Mouse (Mus musculus) lung, embryonic 16.5 days (tissue): ENCODE data around the gene Chrd. TPM values are rescaled to one million over a fixed set of nuclear protein-coding genes. Genes with fewer than 3 reads are reported as not detected.

Experiments
- ATAC-seq: fragments of 200-750 bp; cut with Nextera tagmentation; 2 replicates; pipeline ENCODE4 v1.8.0; 2017; ENCODE audit warnings: low read depth, mild to moderate bottlenecking, moderate library complexity
- H3K27ac ChIP-seq: fragments of 300-500 bp; sonication (generic); 2 replicates; pipeline ENCODE4 v1.5.1; 2014; ENCODE audit warnings: mild to moderate bottlenecking, control low read depth, low read length
- H3K27me3 ChIP-seq: fragments of 300-500 bp; sonication (generic); 2 replicates; pipeline ENCODE4 v1.6.1; 2014; ENCODE audit warnings: low read depth, low read length, mixed read lengths; ENCODE audit not compliant: control insufficient read depth, insufficient read depth
- H3K36me3 ChIP-seq: fragments of 300-500 bp; sonication (generic); 2 replicates; pipeline ENCODE4 v1.6.1; 2014; ENCODE audit warnings: low read length; ENCODE audit not compliant: control insufficient read depth, insufficient read depth
- H3K4me1 ChIP-seq: fragments of 300-500 bp; sonication (generic); replicated peaks from 2 replicates; pipeline ENCODE4 v1.6.1; 2014; ENCODE audit warnings: low read length, mixed read lengths; ENCODE audit not compliant: control insufficient read depth, insufficient read depth
- H3K4me2 ChIP-seq: fragments of 300-500 bp; sonication (generic); 2 replicates; pipeline ENCODE4 v1.6.1; 2014; ENCODE audit warnings: low read depth, low read length, control low read depth
- H3K4me3 ChIP-seq: fragments of 300-500 bp; sonication (generic); 2 replicates; pipeline ENCODE4 v1.5.1; 2014; ENCODE audit warnings: mild to moderate bottlenecking, low read length, control low read depth
- H3K9ac ChIP-seq: fragments of 300-500 bp; sonication (generic); 2 replicates; pipeline ENCODE4 v1.6.1; 2014; ENCODE audit warnings: low read length, control low read depth
- H3K9me3 ChIP-seq: fragments of 300-500 bp; sonication (generic); 2 replicates; pipeline ENCODE4 v1.6.1; 2016; ENCODE audit warnings: low read length; ENCODE audit not compliant: control insufficient read depth
- WGBS: fragments of 180-500 bp; shearing (Covaris S2); extraction: QIAGEN DNeasy Blood & Tissue Kit; methylation state at CpG from one replicate; pipeline ENCODE4 v1.1.7; 2014; 5-methylcytosine and 5-hydroxymethylcytosine counted together
- polyA plus RNA-seq: library from polyadenylated mRNA; unstranded; fragments of >200 nt; fragmentation: Nextera tagmentation; extraction: Ambion mirVana; gene quantifications from 2 replicates; pipeline ENCODE4 v1.2.1, GENCODE M21; 2015

The Chrd gene
- polyA plus RNA-seq, 1 experiment from 2014 or later, result 3.3 TPM

- no peak overlapping the region for H3K9ac ChIP-seq
- H3K9me3 ChIP-seq, result no peaks in the 10 kb centered on the region
- no peak overlapping the region for H3K4me3 ChIP-seq
- 57% methylated on average over 4 of the region's 4 CpGs for WGBS
- no peaks in the 10 kb centered on the region; the same call in 1 of the 2 replicates for H3K4me1 ChIP-seq
- no peaks in the 10 kb centered on the region for H3K27me3 ChIP-seq
- H3K36me3 ChIP-seq, result no peaks in the 10 kb centered on the region
- no peak overlapping the region for H3K27ac ChIP-seq
- no peak for ATAC-seq
- no peak overlapping the region for H3K4me2 ChIP-seq
These were observed 48.2 kb downstream of the Chrd start for GRCm38 (mm10) chr16:20781101-20781630.

- ATAC-seq, result no peak
These were observed 51.0 kb downstream of the Chrd start for GRCm38 (mm10) chr16:20783891-20784290.

GRCm38 (mm10) chr16:20784754-20785153 is 51.8 kb downstream of the Chrd start:
- Histone ChIP-seq H3K4me2 (no peak overlapping the region), H3K9ac (no peak overlapping the region), H3K4me1 (no peaks in the 10 kb centered on the region; the same call in 1 of the 2 replicates), H3K4me3 (no peak overlapping the region), H3K27me3 (no peaks in the 10 kb centered on the region), H3K27ac (no peak overlapping the region), H3K36me3 (no peaks in the 10 kb centered on the region), H3K9me3 (no peaks in the 10 kb centered on the region)
- no peak for ATAC-seq

More at GRCm38 (mm10) chr16:20783891-20784290, 51.0 kb downstream of the Chrd start:
- H3K4me3 ChIP-seq, result no peak overlapping the region
- H3K9ac ChIP-seq, result no peak overlapping the region
- WGBS, result 74% methylated on average over 2 of the region's 2 CpGs
- H3K9me3 ChIP-seq, result no peaks in the 10 kb centered on the region
- H3K36me3 ChIP-seq, result no peaks in the 10 kb centered on the region
- no peak overlapping the region for H3K27ac ChIP-seq
- H3K4me1 ChIP-seq, result no peaks in the 10 kb centered on the region; the same call in 1 of the 2 replicates
- no peaks in the 10 kb centered on the region for H3K27me3 ChIP-seq
- H3K4me2 ChIP-seq, result no peak overlapping the region

GRCm38 (mm10) chr16:20786556-20786955 is 53.6 kb downstream of the Chrd start:
- no peak overlapping the region for H3K9ac ChIP-seq
- H3K4me1 ChIP-seq, result no peaks in the 10 kb centered on the region; the same call in 1 of the 2 replicates
- no peak for ATAC-seq
- H3K4me2 ChIP-seq, result no peak overlapping the region
- no peak overlapping the region for H3K27ac ChIP-seq
- no peaks in the 10 kb centered on the region for H3K9me3 ChIP-seq
- H3K4me3 ChIP-seq, result no peak overlapping the region
- 66% methylated on average over 6 of the region's 6 CpGs for WGBS
- H3K36me3 ChIP-seq, result no peaks in the 10 kb centered on the region
- H3K27me3 ChIP-seq, result no peaks in the 10 kb centered on the region

DNA sequence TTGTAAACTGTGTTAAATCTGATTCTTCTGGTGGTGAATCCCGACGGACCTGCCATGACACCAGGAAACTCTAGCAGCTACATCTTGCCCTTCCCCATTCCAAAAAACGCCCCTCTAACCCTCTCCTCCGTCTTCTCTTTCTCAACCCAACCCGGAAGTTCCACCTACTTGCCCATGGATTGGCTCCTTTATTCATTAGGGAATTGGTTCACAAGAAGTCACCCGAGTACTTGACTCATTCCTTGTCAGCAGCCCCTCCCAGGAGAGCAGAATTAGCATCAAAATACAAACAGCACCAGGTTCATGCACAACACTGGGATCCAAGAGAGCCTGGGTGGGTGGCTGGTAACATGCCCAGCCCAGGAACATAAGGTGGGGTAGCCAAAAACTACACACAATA is 58.9 kb downstream of the Chrd start:
- no peak overlapping the region for H3K4me3 ChIP-seq
- no peaks in the 10 kb centered on the region for H3K36me3 ChIP-seq
- no peaks in the 10 kb centered on the region for H3K9me3 ChIP-seq
- 59% methylated on average over 6 of the region's 6 CpGs for WGBS
- ATAC-seq, result no peak
- H3K27me3 ChIP-seq, result no peaks in the 10 kb centered on the region
- no peaks in the 10 kb centered on the region for H3K4me1 ChIP-seq
- H3K27ac ChIP-seq, result no peak overlapping the region
- no peak overlapping the region for H3K9ac ChIP-seq
- H3K4me2 ChIP-seq, result no peak overlapping the region

Other genes starting within 250 kb of the Chrd start
- 93.5 and 94.5 TPM in 2 replicates for gene Eif2b5, start 234.3 kb upstream of the Chrd start, polyA plus RNA-seq
- gene Dvl3, start 216.1 kb upstream of the Chrd start, polyA plus RNA-seq, result 17.4 and 19.9 TPM in 2 replicates
- gene Ap2m1, start 197.6 kb upstream of the Chrd start, polyA plus RNA-seq, result 624 and 630 TPM in 2 replicates
- 57.9 and 67.9 TPM in 2 replicates for gene Abcf3, start 184.6 kb upstream of the Chrd start, polyA plus RNA-seq
- 0.49 and 0.93 TPM in 2 replicates for gene Vwa5b2, start 143.7 kb upstream of the Chrd start, polyA plus RNA-seq
- gene Eef1akmt4, start 121.5 kb upstream of the Chrd start, polyA plus RNA-seq, result 24.4 and 25.6 TPM in 2 replicates
- gene Gm49333, start 121.5 kb upstream of the Chrd start, polyA plus RNA-seq, result not detected in 2 replicates
- gene Alg3, start 121.4 kb upstream of the Chrd start, polyA plus RNA-seq, result 29.1 and 31.5 TPM in 2 replicates
- 0.59 and 0.88 TPM in 2 replicates for gene Camk2n2, start 111.8 kb upstream of the Chrd start, polyA plus RNA-seq
- 1.4 and 2.2 TPM in 2 replicates for gene Ece2, start 103.3 kb upstream of the Chrd start, polyA plus RNA-seq
- gene Psmd2, start 81.5 kb upstream of the Chrd start, polyA plus RNA-seq, result 285 and 301 TPM in 2 replicates
- 139 and 140 TPM in 2 replicates for gene Eif4g1, start 64.8 kb upstream of the Chrd start, polyA plus RNA-seq
- gene Fam131a, start 39.9 kb upstream of the Chrd start, polyA plus RNA-seq, result 7.8 and 9.1 TPM in 2 replicates
- 74.3 and 87.5 TPM in 2 replicates for gene Polr2h, start 15.5 kb upstream of the Chrd start, polyA plus RNA-seq
- 5.8 and 8.2 TPM in 2 replicates for gene Clcn2, start 15.4 kb upstream of the Chrd start, polyA plus RNA-seq
- gene Thpo, start 1.4 kb downstream of the Chrd start, polyA plus RNA-seq, result 0.79 and 0.99 TPM in 2 replicates